Mouse (Mus musculus) kidney, postnatal 36 days (tissue): ENCODE measurements around the gene Pts.

Source experiments
- DNase-seq, 2 experiments: peaks; one replicate each; pipeline ENCODE4 v3.0.0; 2021 to 2022; ENCODE audit warnings: mixed read lengths in 2 of 2

Pts gene

GRCm38 (mm10) chr9:50482743-50483142, 45.8 kb downstream of the Pts start:
- DNase-seq: no peak

- DNase-seq: no peak
Measured at GRCm38 (mm10) chr9:50479476-50479875, 49.0 kb downstream of the Pts start.

GRCm38 (mm10) chr9:50478826-50479225, 49.7 kb downstream of the Pts start:
- DNase-seq: peak in 1 of 2 experiments; percentile 31

- no peak for DNase-seq
Measured at GRCm38 (mm10) chr9:50477270-50477669, 51.3 kb downstream of the Pts start.

GRCm38 (mm10) chr9:50476651-50477050, 51.9 kb downstream of the Pts start:
- DNase-seq: no peak

- no peak for DNase-seq
Measured at GRCm38 (mm10) chr9:50475745-50476144, 52.8 kb downstream of the Pts start.

GRCm38 (mm10) chr9:50475318-50475717, 53.2 kb downstream of the Pts start:
- no peak for DNase-seq
